Mouse (Mus musculus) ES-E14 (cell line): ENCODE measurements around the gene A430033K04Rik.

Source experiments
- MAFK ChIP-seq: IDR thresholded peaks from 2 replicates; pipeline ENCODE4 v1.6.1; 2014; ENCODE audit warnings: mild to moderate bottlenecking, low read depth, low read length, inconsistent platforms; ENCODE audit not compliant: insufficient read depth
- ZNF384 ChIP-seq: IDR thresholded peaks from 2 replicates; pipeline ENCODE4 v1.6.1; 2012; ENCODE audit warnings: low read depth, low read length, inconsistent platforms

- TF ChIP-seq ZNF384 = no peak
- TF ChIP-seq MAFK = no peak
Measured at GRCm38 (mm10) chr5:138587396-138587795, 35.3 kb upstream of the A430033K04Rik start.
